Mouse (Mus musculus) kidney, postnatal 0 days (tissue): ENCODE results near the gene Rpl23. TPM values are rescaled to one million over a fixed set of nuclear protein-coding genes. Genes with fewer than 3 reads are reported as not detected.
"Not testable (repeated sequence)": the region's sequence is repeated elsewhere in the genome, so short reads cannot be mapped to it uniquely, and the experiment has no call there.

Experiments
- ATAC-seq: fragments of 200-750 bp; cut with Nextera tagmentation; replicated peaks from 2 replicates; pipeline ENCODE4 v1.8.0; 2017; ENCODE audit warnings: low read depth, moderate number of reproducible peaks, moderate TSS enrichment, moderate library complexity; ENCODE audit not compliant: low FRiP score
- DNase-seq: peaks from one replicate; pipeline ENCODE4 v3.0.0-alpha.2; 2016; ENCODE audit warnings: low spot score
- H3K27ac ChIP-seq: fragments of 300-500 bp; sonication (generic); 2 replicates; pipeline ENCODE4 v1.5.1; 2014; ENCODE audit warnings: mild to moderate bottlenecking
- H3K27me3 ChIP-seq: fragments of 300-500 bp; sonication (generic); 2 replicates; pipeline ENCODE4 v1.6.1; 2014; ENCODE audit warnings: low read length, mixed read lengths; ENCODE audit not compliant: insufficient read depth
- H3K36me3 ChIP-seq: fragments of 300-500 bp; sonication (generic); 2 replicates; pipeline ENCODE4 v1.6.1; 2014; ENCODE audit warnings: low read length, mixed read lengths; ENCODE audit not compliant: insufficient read depth
- H3K4me1 ChIP-seq: fragments of 300-500 bp; sonication (generic); replicated peaks from 2 replicates; pipeline ENCODE4 v1.6.1; 2014; ENCODE audit warnings: antibody characterized with exemption, low read length, mixed read lengths; ENCODE audit not compliant: insufficient read depth
- H3K4me2 ChIP-seq: fragments of 300-500 bp; sonication (generic); 2 replicates; pipeline ENCODE4 v1.6.1; 2014; ENCODE audit warnings: mild to moderate bottlenecking, low read length, moderate library complexity, mixed read lengths
- H3K4me3 ChIP-seq: fragments of 300-500 bp; sonication (generic); replicated peaks from 2 replicates; pipeline ENCODE4 v1.5.1; 2014; ENCODE audit warnings: low read depth, low read length
- H3K9ac ChIP-seq: fragments of 300-500 bp; sonication (generic); 2 replicates; pipeline ENCODE4 v1.6.1; 2014; ENCODE audit warnings: low read depth, low read length
- H3K9me3 ChIP-seq: fragments of 300-500 bp; sonication (generic); replicated peaks from 2 replicates; pipeline ENCODE4 v1.6.1; 2016; ENCODE audit warnings: low read length, inconsistent platforms, mixed read lengths
- CTCF ChIP-seq: IDR thresholded peaks from 2 replicates; pipeline ENCODE4 v1.5.1; 2016; ENCODE audit warnings: antibody characterized with exemption, low read depth, mild to moderate bottlenecking, moderate library complexity
- WGBS: fragments of 180-500 bp; shearing (Covaris S2); extraction: QIAGEN DNeasy Blood & Tissue Kit; methylation state at CpG from one replicate; pipeline ENCODE4 v1.1.7; 2014; 5-methylcytosine and 5-hydroxymethylcytosine counted together
- polyA plus RNA-seq: library from polyadenylated mRNA; unstranded; fragments of >200 nt; fragmentation: Nextera tagmentation; extraction: Ambion mirVana; gene quantifications from 2 replicates; pipeline ENCODE4 v1.2.1, GENCODE M21; 2015

Rpl23 gene
- polyA plus RNA-seq, 1 experiment from 2014 or later: 863 TPM

DNA sequence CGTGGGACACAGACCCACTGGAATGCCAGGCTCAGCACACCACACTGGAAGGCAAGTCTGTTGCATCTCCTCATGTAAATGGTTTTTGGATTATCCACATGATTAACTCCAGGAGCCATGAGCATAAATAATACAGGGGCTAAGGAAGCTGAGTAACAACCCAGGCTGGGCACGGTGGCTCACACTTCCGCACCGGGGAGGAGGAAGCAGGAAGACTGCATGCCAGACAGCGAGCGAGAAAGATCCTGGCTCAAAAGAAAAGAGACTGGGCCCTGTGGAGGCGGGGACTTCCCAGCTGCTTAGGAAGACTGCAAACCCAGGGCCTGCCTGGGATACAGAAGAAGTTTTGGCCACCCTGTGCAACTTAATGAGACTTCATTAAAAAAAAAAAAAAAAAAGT, 42.0 kb downstream of the Rpl23 start:
- H3K9me3 ChIP-seq: no peaks in the 10 kb centered on the region
- H3K36me3 ChIP-seq: no peaks in the 10 kb centered on the region
- no peaks in the 10 kb centered on the region for H3K27me3 ChIP-seq
- ATAC-seq: no peak
- H3K4me1 ChIP-seq: peaks cover 30% of the 10 kb centered on the region
- H3K4me3 ChIP-seq: no peak overlapping the region
- 9% methylated on average over 7 of the region's 7 CpGs for WGBS
- TF ChIP-seq CTCF: no peak
- H3K4me2 ChIP-seq: peak overlapping the region; percentile 36; the same call in 1 of the 2 replicates
- peak; percentile 63 for DNase-seq
- 0 out of 2 replicates have a peak overlapping the region, but pooled peaks have one; percentile 27 for H3K9ac ChIP-seq
- H3K27ac ChIP-seq: peak overlapping the region; percentile 70

DNA sequence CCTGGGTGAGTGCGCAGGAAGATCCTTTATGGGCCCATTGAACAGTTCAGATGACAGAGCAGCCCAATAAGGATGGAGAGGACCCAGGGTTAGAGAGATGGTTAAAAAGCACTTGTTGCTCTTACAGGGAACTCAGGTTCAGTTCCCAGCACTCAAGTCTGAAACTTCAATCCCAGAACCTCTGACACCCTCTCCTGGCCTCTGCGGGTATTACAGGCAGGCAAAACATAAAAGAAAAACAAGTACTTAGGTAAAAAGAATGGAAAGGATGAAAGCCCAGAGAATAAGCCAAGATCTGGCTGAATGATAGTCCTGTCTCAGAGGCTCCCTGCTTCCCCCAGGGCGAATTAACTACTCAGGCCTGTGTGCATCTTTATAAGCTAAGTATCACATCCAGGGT, 43.1 kb downstream of the Rpl23 start:
- no peak for ATAC-seq
- H3K4me3 ChIP-seq: no peak overlapping the region

GRCm38 (mm10) chr11:97738703-97739102, 43.5 kb downstream of the Rpl23 start:
- 59% methylated on average over 6 of the region's 6 CpGs for WGBS
- peak; percentile 57; the same call in 1 of the 2 replicates for TF ChIP-seq CTCF
- no peak overlapping the region for H3K27ac ChIP-seq
- H3K4me3 ChIP-seq: no peak overlapping the region
- H3K4me2 ChIP-seq: no peak overlapping the region
- H3K36me3 ChIP-seq: no peaks in the 10 kb centered on the region
- ATAC-seq: no peak
- no peaks in the 10 kb centered on the region for H3K27me3 ChIP-seq
- H3K4me1 ChIP-seq: peaks cover 30% of the 10 kb centered on the region
- no peaks in the 10 kb centered on the region for H3K9me3 ChIP-seq
- H3K9ac ChIP-seq: no peak overlapping the region
- no peak for DNase-seq

More for the DNA sequence above, 43.1 kb downstream of the Rpl23 start:
- DNase-seq: no peak
- Histone ChIP-seq H3K9ac (no peak overlapping the region), H3K27ac (peak overlapping the region; percentile 70; the same call in 1 of the 2 replicates), H3K4me1 (peaks cover 30% of the 10 kb centered on the region), H3K9me3 (no peaks in the 10 kb centered on the region), H3K27me3 (no peaks in the 10 kb centered on the region), H3K36me3 (no peaks in the 10 kb centered on the region), H3K4me2 (no peak overlapping the region)
- TF ChIP-seq CTCF: peak; percentile 43
- 92% methylated on average over 3 of the region's 3 CpGs for WGBS

- Histone ChIP-seq H3K4me2 (no peak overlapping the region), H3K9ac (no peak overlapping the region), H3K27me3 (no peaks in the 10 kb centered on the region), H3K36me3 (no peaks in the 10 kb centered on the region), H3K4me3 (no peak overlapping the region), H3K27ac (no peak overlapping the region), H3K4me1 (peaks cover 19% of the 10 kb centered on the region), H3K9me3 (no peaks in the 10 kb centered on the region)
- no peak for TF ChIP-seq CTCF
- WGBS: 53% methylated on average over 4 of the region's 4 CpGs
- ATAC-seq (no peak), DNase-seq (no peak)
These were observed 44.6 kb downstream of the Rpl23 start for GRCm38 (mm10) chr11:97737600-97737999.

- 86% methylated on average over 5 of the region's 5 CpGs for WGBS
- Histone ChIP-seq H3K9ac (no peak overlapping the region), H3K4me1 (peaks cover 13% of the 10 kb centered on the region; the same call in 1 of the 2 replicates), H3K36me3 (peaks cover 3% of the 10 kb centered on the region), H3K4me2 (no peak overlapping the region), H3K4me3 (no peak overlapping the region), H3K9me3 (no peaks in the 10 kb centered on the region), H3K27ac (no peak overlapping the region), H3K27me3 (no peaks in the 10 kb centered on the region)
- TF ChIP-seq CTCF: no peak
- ATAC-seq: no peak
- DNase-seq: no peak
These were observed 45.6 kb downstream of the Rpl23 start for GRCm38 (mm10) chr11:97736645-97737044.

- H3K27ac ChIP-seq, H3K4me1 ChIP-seq, H3K9me3 ChIP-seq, H3K4me3 ChIP-seq, H3K9ac ChIP-seq, ATAC-seq, H3K4me2 ChIP-seq, DNase-seq, H3K27me3 ChIP-seq: not testable (repeated sequence)
- 83% methylated on average over 5 of the region's 5 CpGs for WGBS
- H3K36me3 ChIP-seq: peaks cover 17% of the 10 kb centered on the region
These were observed 47.4 kb downstream of the Rpl23 start for GRCm38 (mm10) chr11:97734810-97735209.

DNA sequence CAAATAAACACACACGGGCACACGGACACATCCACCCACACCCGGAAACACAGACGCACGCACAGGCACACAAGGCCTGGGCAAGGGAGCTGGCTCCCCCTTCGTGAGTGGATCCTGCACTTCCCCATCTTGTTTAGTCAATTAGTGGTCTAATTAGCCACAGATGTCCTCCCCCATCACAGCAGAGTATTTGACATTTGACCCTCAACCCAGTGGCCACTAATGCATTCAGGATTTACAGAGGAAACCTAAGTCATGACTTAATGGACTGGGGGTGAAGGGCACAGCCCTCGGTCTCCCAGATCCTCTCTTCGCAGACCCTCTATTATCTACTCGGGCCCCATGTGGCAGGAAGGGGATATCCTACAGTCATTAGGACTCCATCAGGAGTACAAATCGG, 48.5 kb downstream of the Rpl23 start:
- H3K9ac ChIP-seq: no peak overlapping the region
- H3K36me3 ChIP-seq: peaks cover 25% of the 10 kb centered on the region
- TF ChIP-seq CTCF: no peak
- H3K27me3 ChIP-seq: no peaks in the 10 kb centered on the region
- ATAC-seq (no peak), DNase-seq (no peak)
- H3K4me2 ChIP-seq: no peak overlapping the region
- no peak overlapping the region; the same call in 1 of the 2 replicates for H3K27ac ChIP-seq
- no peak overlapping the region for H3K4me3 ChIP-seq
- H3K9me3 ChIP-seq: no peaks in the 10 kb centered on the region
- WGBS: 20% methylated on average over 10 of the region's 10 CpGs
- H3K4me1 ChIP-seq: no peaks in the 10 kb centered on the region
